Mouse (Mus musculus) liver, postnatal 0 days (tissue): ENCODE measurements around the gene Mogat2.

Source experiments
- CTCF ChIP-seq: sonication (generic); IDR thresholded peaks from 2 replicates; pipeline ENCODE4 v1.5.1; 2016; ENCODE audit warnings: antibody characterized with exemption, low read depth
- EP300 ChIP-seq: IDR thresholded peaks from 2 replicates; pipeline ENCODE4 v1.6.1; 2016; ENCODE audit warnings: antibody characterized with exemption, low read depth, mild to moderate bottlenecking

GRCm38 (mm10) chr7:99248906-99249581 lies 10.6 kb upstream of the Mogat2 start:
- no peak for TF ChIP-seq CTCF
- TF ChIP-seq EP300, result no peak
